Mouse (Mus musculus) ovary, adult 2 months (tissue): ENCODE results near the gene Nxnl2. TPM values are rescaled to one million over a fixed set of nuclear protein-coding genes. Genes with fewer than 3 reads are reported as not detected.

Experiments used
- polyA plus RNA-seq: library from polyadenylated mRNA; depleted of rRNA; stranded (reverse); fragments of >200 nt; gene quantifications from 2 replicates; pipeline ENCODE4 v1.2.3, GENCODE M21; 2012; rRNA removed

Gene Nxnl2
- polyA plus RNA-seq: 13.7 and 14.7 TPM in 2 replicates

DNA sequence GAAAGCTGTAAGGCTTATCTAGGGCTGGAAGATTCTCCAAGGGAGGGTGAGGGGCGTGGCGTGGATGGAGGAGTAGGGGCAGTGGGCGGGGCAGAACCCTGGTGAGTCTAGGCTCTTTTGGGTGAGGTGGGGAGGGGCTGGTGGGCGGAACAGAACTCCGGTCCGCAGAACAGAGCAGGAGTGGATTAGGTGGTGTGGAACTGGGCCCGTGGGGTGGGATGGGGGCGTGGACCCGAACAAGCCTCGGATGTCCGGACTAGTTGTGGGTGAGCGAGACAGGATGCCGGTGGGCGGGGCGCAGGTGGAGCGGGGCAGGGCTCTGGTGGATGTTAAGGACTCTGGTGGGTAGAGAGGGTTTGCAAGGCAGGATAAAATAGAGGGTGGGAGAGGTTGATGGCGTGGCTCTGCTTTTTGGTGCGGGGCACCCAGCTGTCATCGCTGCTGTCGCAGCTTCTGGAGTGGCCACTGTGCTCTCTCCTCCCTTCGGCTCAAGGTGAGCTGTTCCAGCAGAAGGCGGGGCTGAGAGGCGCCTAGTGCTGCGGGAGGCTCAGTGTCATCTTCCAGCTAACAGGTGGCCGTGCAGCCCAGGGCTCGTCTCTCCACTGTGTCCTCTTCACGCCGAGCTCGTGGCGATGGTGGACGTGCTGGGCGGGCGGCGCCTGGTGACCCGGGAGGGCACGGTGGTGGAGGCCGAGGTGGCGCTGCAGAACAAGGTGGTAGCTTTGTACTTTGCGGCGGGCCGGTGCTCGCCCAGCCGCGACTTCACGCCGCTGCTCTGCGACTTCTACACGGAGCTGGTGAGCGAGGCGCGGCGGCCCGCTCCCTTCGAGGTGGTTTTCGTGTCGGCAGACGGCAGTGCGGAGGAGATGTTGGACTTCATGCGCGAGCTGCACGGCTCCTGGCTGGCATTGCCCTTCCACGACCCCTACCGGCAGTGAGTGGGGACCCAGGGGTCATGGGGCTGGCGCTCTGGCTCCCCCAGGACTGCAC is at the start of gene Nxnl2:
TSS of gene Nxnl2 (plus strand) at position 332 of the 990 bp plus-strand sequence.

Other genes with a start within 250 kb of the Nxnl2 start
- gene Spin1, start 70.1 kb upstream of the Nxnl2 start, polyA plus RNA-seq: 46.1 and 49.8 TPM in 2 replicates
- gene S1pr3, start 237.6 kb downstream of the Nxnl2 start, polyA plus RNA-seq: 7.6 and 9.4 TPM in 2 replicates